Mouse (Mus musculus) E14TG2a.4 (cell line): ENCODE data around the gene Kcne1.

ENCODE experiments used
- CTCF ChIP-seq: conservative IDR thresholded peaks from 2 replicates; pipeline ENCODE4 v1.5.1; 2014; ENCODE audit warnings: low read length
- POU5F1 ChIP-seq: IDR thresholded peaks from 2 replicates; pipeline ENCODE4 v1.6.1; 2014; ENCODE audit warnings: low read length, borderline replicate concordance

DNA sequence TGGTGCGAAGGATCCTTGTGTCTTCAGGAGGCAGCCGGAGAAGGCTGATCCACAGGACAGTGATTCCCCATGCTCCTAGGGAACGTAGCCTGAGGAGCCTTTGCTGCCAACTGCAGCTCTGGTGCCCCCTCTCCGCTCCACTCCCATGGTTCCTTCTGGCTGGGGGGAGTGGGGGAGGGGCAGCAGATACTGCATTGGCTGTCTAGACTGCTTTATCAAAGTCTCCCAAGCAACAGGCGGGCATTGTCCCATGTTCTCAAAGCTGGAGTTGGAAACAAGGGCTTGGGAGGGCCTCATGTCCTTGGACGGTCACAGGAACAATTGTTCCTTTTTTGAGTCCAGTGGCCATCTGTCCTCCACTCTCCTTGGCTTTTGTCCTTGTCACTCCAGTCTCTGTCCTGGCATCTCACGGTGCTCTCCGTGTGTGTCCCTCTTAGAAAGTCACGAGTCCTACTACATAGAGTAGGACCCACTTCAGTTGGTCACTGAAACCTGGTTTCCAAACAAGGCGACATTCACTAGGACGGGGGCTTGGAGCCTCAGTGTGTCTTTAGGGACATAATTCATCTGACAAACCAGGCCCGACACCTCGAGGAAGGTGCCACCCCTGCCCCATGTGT is 12.9 kb downstream of the Kcne1 start:
- TF ChIP-seq CTCF (no peak), POU5F1 (no peak)
